Mouse (Mus musculus): ENCODE measurements around the gene 6030458C11Rik.

- TF ChIP-seq CTCF (IDR thresholded peaks at IDR 0.05; ENCODE audit: borderline replicate concordance, extremely low read depth, insufficient read depth, insufficient read length) (no peak), POLR2A (IDR thresholded peaks at IDR 0.05; ENCODE audit: borderline replicate concordance, extremely low read depth, insufficient read depth, insufficient read length, poor library complexity, severe bottlenecking) (no peak)
These were observed 35.0 kb downstream of the 6030458C11Rik start for GRCm38 (mm10) chr15:12789406-12789867.
